Mouse (Mus musculus): ENCODE results near the gene Irx5.

Gene Irx5

DNA sequence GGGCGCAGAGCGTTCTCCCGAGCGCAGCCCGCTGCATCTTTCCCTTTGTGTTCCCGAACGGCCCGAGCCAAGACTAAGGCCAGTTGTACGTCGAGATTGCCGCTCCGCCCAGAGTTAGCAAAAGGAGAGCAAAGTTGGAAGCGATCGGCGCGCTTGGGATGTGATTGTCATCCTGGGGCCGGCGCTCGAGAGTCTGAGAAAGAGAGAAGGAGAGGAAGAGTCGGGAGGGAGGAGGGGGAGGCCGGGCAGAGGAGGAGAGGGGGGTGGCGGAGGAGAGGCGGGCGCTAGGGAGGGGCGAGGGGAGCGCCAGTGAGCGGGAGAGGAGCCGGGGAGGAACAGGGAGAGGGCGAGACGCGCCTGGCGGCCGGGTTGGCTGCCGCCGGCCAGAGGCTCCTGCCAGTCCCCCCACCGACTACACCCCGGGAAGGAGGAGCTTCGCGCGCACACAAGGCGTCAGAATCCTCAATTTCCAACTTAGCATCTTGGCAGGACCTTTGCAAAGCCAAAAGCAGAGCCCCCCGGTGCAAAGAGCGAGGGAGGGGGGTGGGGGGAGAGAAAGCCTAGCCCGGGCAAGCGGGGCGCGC lies at the start of gene Irx5:
Gene Irx5, plus strand, starts transcription at position 228 of the 584 bp plus-strand sequence.
- in situ Hi-C loops (cut with MboI): no loop called here

GRCm38 (mm10) chr8:92312178-92312577 lies 45.2 kb upstream of the Irx5 start:
- in situ Hi-C loops (cut with MboI): no loop called here

- in situ Hi-C loops (cut with MboI): no loop called here
These were observed 43.7 kb upstream of the Irx5 start for GRCm38 (mm10) chr8:92313707-92314106.

- in situ Hi-C loops (cut with MboI): no loop called here
These were observed 33.7 kb upstream of the Irx5 start for GRCm38 (mm10) chr8:92323751-92324150.

GRCm38 (mm10) chr8:92327176-92327575 lies 30.2 kb upstream of the Irx5 start:
- in situ Hi-C loops (cut with MboI): no loop called here

- in situ Hi-C loops (cut with MboI): no loop called here
These were observed 28.2 kb upstream of the Irx5 start for GRCm38 (mm10) chr8:92329273-92329672.

- in situ Hi-C loops (cut with MboI): no loop called here
These were observed 25.6 kb upstream of the Irx5 start for GRCm38 (mm10) chr8:92331811-92332210.

- in situ Hi-C loops (cut with MboI): no loop called here
These were observed 24.0 kb upstream of the Irx5 start for GRCm38 (mm10) chr8:92333406-92333805.

- in situ Hi-C loops (cut with MboI): no loop called here
These were observed 22.3 kb upstream of the Irx5 start for GRCm38 (mm10) chr8:92335079-92335478.

DNA sequence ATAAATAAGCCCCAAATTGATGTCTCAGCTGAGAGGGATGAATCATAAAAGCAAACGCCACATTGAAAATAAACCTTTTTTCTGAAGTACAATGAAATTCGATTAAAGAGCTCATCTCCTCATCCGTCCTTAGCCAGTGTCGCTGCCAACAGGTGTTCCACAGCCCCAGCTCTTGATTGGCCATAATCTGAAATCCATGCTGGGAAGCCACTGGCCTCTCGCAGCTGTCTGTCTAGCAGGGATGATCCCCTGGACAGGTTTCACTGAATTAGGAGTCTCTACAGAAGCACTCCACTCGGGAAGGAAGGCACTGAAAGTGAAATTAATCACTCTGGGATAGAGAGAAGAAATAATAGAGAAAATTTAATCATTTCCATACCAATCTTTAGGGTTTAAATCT lies 21.4 kb upstream of the Irx5 start:
- in situ Hi-C loops (cut with MboI): no loop called here

DNA sequence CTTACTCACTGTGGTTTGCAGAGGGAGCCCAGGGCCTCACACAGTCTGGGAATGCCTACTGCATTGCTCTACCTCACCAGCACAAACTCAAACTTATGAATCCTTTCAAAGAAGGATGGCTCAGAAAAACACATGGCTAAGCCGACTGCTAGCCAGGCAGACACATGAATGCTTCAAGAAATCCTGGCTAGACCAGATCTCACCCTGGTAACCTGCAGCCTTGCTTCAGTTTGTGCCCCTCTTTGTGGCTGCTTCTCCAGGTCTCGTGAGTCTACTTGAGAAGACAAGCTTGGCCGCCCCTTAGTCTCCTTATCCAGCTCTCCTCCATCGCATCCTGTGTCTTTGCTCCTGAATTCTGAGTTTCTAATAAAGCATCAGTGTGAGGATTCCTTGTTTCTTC lies 13.9 kb upstream of the Irx5 start:
- in situ Hi-C loops (cut with MboI): no loop called here

- in situ Hi-C loops (cut with MboI): no loop called here
These were observed 7.4 kb upstream of the Irx5 start for GRCm38 (mm10) chr8:92349898-92350486.

GRCm38 (mm10) chr8:92353405-92353804 lies 4.0 kb upstream of the Irx5 start:
- in situ Hi-C loops (cut with MboI): no loop called here

DNA sequence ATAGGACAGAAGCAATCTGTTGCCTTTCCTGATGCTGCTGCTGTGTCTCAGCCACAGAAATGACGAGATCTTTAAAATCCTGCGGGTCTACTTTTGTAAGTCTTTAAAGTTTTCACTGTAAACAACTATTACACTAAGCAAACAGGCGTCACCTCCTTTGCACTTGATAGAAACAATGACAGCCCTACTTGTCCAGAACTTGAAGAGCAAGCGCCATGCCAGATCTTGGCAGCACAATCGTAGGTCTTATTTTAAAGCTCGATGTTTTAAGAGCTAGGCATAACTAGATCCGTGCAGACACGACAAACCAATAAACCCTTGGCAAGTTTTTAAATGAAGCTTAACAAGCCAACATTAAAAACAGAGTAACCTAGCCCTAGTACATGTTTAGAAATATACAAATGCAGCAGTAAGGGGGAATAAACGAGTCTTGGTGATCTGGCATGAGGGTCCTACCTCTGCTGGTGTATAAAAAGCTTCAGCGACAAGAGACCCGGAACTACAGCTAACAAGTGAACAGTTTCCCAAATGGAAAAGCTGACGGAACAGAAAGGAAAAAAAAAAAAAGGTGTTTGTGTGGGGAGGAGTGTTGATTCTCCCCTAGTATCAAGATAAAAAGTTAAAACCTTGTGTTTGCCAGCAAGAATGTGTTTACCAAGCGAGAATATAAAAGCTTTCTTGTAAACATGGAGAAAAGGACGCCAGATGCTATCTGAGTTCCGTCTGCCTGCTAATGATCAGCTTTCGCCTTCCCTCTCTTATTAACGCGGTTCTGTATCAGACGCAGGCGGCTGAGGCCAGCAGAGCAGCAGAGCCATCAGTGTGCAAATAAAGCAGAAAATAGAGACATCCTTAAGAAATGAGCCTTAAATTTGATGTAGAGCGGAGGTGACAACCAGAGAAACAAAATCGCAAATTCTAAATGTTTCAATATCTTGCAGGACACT lies 2.6 kb upstream of the Irx5 start:
- in situ Hi-C loops (cut with MboI): no loop called here

DNA sequence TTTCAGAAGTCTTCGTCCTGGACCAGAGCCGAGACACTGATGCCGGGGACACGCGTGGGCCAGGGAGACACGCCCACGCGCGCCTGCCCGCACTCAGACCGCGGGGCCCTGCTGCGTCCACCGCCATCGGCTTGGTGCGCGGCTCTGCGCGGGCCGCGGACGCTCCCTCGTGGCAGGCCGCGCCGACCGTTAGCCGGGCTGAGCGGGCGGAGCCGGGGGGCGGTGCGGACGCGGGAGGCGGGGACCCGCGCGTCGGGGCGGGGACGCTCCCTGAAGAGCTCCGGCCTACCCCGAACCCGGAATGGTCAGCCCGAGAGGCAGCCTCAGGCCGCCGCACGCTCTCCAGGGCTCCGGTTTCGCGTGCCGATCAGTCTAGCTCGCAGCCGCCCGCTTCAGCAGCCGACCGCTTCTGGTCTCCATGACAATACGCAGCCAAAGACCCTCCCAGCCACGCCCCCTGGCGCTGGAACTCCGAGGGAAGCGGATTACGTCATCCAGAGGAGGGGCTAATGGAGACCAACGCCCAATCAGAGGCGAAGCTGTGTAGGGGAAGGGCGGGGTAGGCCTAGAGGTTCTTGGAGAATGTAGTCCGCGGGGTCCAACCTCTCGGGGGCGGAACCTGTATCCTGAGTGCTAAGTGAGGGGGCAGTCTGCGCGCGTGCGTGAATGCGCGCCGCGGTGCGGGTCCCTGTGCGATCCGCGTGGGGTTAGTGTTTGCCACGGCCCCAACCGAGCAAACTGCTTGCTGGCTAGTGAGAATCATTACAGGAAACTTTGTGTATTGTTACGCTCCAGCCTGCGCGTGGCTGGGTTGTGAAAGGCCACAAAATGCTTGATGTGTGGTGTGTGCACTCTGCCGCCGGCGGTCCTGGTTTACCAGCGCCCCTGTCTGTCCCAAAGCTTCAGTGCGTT lies 1.5 kb upstream of the Irx5 start:
- in situ Hi-C loops (cut with MboI): no loop called here

GRCm38 (mm10) chr8:92356613-92357375 lies 631 bp upstream of the Irx5 start:
- in situ Hi-C loops (cut with MboI): no loop called here

GRCm38 (mm10) chr8:92358141-92358999 lies 945 bp downstream of the Irx5 start:
- in situ Hi-C loops (cut with MboI): no loop called here

DNA sequence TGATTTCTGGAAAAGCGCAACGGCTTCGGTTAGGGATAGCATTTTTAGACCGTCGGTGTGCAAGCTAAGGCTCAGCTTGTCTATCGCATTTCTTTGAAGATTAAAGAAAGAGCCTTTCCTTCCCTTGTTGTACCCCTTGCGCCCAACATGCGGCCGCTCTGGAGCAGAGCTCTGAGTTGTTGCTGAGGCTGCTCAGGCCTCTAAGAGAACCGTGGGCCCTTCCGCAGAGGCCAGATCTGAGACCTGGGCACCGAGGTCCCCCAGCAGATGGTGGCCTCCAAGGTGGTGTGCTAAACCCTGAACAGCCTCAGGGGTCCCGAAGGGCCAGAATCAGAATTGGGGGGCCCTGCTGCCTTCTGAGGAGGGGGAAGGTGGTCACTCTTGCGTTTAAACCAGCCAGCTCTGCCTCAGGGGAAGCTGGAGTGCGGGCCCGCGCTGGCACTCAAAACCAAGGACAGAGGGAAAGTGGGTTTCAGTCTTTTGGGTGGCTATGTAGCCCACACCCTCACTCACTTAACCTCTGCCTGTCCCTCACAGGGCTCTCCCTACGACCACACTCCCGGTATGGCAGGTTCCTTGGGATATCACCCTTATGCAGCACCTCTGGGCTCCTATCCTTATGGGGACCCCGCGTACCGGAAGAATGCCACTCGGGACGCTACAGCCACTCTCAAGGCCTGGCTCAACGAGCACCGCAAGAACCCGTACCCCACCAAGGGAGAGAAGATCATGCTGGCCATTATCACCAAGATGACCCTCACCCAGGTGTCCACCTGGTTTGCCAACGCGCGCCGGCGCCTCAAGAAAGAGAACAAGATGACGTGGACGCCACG lies 1.8 kb downstream of the Irx5 start:
- in situ Hi-C loops (cut with MboI): no loop called here

DNA sequence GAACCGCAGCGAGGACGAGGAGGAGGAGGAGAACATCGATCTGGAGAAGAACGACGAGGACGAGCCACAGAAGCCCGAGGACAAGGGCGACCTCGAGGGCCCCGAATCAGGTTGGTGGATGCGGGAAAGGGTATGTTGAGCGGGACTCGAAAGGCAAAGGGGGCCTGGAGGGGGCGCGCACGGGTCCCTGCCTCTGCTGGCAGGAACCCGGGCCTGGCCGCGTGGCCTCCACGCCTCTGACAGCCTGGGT lies 2.3 kb downstream of the Irx5 start:
- in situ Hi-C loops (cut with MboI): no loop called here

All from mature B cell (primary cell).